Mouse (Mus musculus): ENCODE measurements around the gene Bicd2.

DNA sequence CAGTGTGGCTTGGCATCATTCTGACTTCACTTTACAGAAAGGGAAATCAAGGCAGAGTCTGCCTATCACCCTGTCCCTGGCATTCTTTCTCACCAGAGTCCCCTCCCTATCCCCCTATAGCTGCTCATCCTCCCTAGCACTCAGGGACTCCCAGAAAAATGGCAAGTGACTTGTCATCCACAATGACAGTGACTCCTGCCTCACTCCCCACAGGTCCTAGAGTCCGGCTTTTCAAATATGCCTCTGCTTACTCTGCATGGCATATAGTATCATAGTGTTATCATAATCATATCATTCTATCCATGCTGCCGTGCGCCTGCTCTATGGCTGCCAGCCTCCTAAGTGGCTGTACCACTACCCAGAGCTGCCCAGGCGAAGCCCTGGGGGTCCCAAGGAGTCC is 33.2 kb upstream of the Bicd2 start:
- TF ChIP-seq CTCF (IDR thresholded peaks at IDR 0.05; ENCODE audit: insufficient read depth, low read length): no peak
- no peak for TF ChIP-seq POLR2A (IDR thresholded peaks at IDR 0.05; ENCODE audit: borderline replicate concordance, extremely low read depth, low read depth, low read length)
